Mouse (Mus musculus) midbrain, embryonic 13.5 days (tissue): ENCODE data around the gene Adgrb3. TPM values are rescaled to one million over a fixed set of nuclear protein-coding genes. Genes with fewer than 3 reads are reported as not detected.

Experiments used
- ATAC-seq: fragments of 200-750 bp; cut with Nextera tagmentation; 2 replicates; pipeline ENCODE4 v1.8.0; 2017; ENCODE audit warnings: mild to moderate bottlenecking, moderate TSS enrichment, moderate library complexity
- H3K27ac ChIP-seq: fragments of 300-500 bp; sonication (generic); 2 replicates; pipeline ENCODE4 v1.5.1; 2015; ENCODE audit warnings: inconsistent platforms, mild to moderate bottlenecking, moderate library complexity
- H3K27me3 ChIP-seq: fragments of 300-500 bp; sonication (generic); 2 replicates; pipeline ENCODE4 v1.6.1; 2015; ENCODE audit warnings: mild to moderate bottlenecking, inconsistent platforms
- H3K36me3 ChIP-seq: fragments of 300-500 bp; sonication (generic); 2 replicates; pipeline ENCODE4 v1.6.1; 2015; ENCODE audit warnings: mild to moderate bottlenecking, inconsistent platforms
- H3K4me1 ChIP-seq: fragments of 300-500 bp; sonication (generic); replicated peaks from 2 replicates; pipeline ENCODE4 v1.6.1; 2015; ENCODE audit warnings: inconsistent platforms
- H3K4me2 ChIP-seq: fragments of 300-500 bp; sonication (generic); replicated peaks from 2 replicates; pipeline ENCODE4 v1.6.1; 2015; ENCODE audit warnings: moderate library complexity, mild to moderate bottlenecking, inconsistent platforms
- H3K4me3 ChIP-seq: fragments of 300-500 bp; sonication (generic); replicated peaks from 2 replicates; pipeline ENCODE4 v1.5.1; 2015; ENCODE audit warnings: mild to moderate bottlenecking, inconsistent platforms
- H3K9ac ChIP-seq: fragments of 300-500 bp; sonication (generic); replicated peaks from 2 replicates; pipeline ENCODE4 v1.6.1; 2015; ENCODE audit warnings: mild to moderate bottlenecking, inconsistent platforms
- H3K9me3 ChIP-seq: fragments of 300-500 bp; sonication (generic); 2 replicates; pipeline ENCODE4 v1.6.1; 2016; ENCODE audit warnings: mild to moderate bottlenecking, inconsistent platforms
- WGBS: fragments of 180-500 bp; shearing (Covaris S2); methylation state at CpG from one replicate; pipeline ENCODE4 v1.1.7; 2015; 5-methylcytosine and 5-hydroxymethylcytosine counted together
- polyA plus RNA-seq: library from polyadenylated mRNA; unstranded; fragments of >200 nt; fragmentation: Nextera tagmentation; extraction: Ambion mirVana; gene quantifications from 2 replicates; pipeline ENCODE4 v1.2.1, GENCODE M21; 2015

Adgrb3 gene
- polyA plus RNA-seq, 1 experiment from 2014 or later = 39.6 TPM

DNA sequence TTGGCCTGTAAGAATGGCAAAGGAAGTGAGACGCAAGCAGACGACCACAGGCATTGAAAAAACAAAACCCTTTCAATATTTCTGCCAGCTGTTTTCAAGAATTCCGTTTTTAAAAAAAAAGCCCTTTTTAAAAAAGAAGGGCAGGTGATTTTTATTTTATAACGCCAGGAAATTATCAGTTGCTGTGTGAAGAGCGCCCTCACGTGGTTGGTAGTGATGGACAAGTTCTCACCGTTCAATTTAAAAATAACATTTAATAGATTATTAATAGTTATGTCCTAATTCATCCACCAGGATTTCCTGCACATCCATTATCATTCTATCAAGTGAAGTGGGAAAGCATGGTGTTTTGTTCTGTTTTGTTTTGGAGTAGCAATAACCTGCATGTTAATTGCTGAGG, 2.7 kb downstream of the Adgrb3 start:
- no peak for ATAC-seq
- H3K9ac ChIP-seq = peak overlapping the region; percentile 45; the same call in 1 of the 2 replicates
- no peak overlapping the region for H3K27ac ChIP-seq
- no peaks in the 10 kb centered on the region for H3K36me3 ChIP-seq
- WGBS = 7% methylated on average over 7 of the region's 7 CpGs
- H3K4me1 ChIP-seq = peaks cover 60% of the 10 kb centered on the region
- H3K4me2 ChIP-seq = peak overlapping the region; percentile 70
- no peaks in the 10 kb centered on the region for H3K9me3 ChIP-seq
- H3K27me3 ChIP-seq = no peaks in the 10 kb centered on the region
- peak overlapping the region; percentile 71 for H3K4me3 ChIP-seq

DNA sequence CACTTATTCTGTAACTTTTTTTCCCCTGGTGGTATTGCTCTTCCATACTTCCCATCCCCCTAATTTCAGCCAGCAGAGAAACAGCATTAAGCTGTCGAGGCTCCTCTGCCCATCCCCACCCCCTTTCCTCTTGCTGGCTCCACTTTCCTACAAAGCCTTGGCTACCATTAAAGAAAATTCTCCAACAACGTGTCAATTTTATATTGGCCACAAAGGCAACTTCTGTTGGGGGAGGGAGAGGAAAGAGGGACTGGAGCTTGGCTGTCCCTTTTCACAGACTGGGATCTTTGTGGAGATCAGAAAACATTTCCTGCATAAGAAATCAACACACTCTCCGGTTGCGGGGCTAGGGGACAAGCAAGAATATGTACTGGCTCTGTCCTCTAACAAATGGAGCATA, 4.9 kb downstream of the Adgrb3 start:
- Histone ChIP-seq H3K4me1 (peaks cover 53% of the 10 kb centered on the region), H3K9me3 (no peaks in the 10 kb centered on the region), H3K27me3 (no peaks in the 10 kb centered on the region), H3K36me3 (no peaks in the 10 kb centered on the region), H3K4me2 (peak overlapping the region; percentile 70), H3K9ac (peak overlapping the region; percentile 45; the same call in 1 of the 2 replicates), H3K27ac (no peak overlapping the region), H3K4me3 (peak overlapping the region; percentile 71)
- WGBS = 9% methylated on average over 4 of the region's 4 CpGs
- ATAC-seq = no peak

DNA sequence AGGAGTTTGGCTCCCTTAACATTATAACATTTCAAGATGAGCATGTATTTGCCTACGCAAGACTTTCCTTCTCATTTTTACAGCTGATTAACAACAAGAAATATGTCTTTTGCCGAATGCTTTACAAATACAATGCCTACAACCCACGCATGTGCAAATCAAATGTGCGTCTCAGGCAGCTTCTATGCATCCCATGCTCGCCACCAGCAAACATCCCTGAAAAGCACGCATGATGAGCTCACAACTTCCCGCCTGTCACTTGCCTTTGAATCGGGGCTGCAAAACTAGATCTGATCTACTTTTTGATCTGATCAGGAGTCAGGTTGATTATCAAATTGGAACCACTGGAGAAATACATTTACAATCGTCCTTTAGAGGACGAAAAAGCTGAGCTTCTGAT, 5.5 kb downstream of the Adgrb3 start:
- WGBS = 58% methylated on average over 10 of the region's 10 CpGs
- no peak for ATAC-seq
- peak overlapping the region; percentile 71 for H3K4me3 ChIP-seq

DNA sequence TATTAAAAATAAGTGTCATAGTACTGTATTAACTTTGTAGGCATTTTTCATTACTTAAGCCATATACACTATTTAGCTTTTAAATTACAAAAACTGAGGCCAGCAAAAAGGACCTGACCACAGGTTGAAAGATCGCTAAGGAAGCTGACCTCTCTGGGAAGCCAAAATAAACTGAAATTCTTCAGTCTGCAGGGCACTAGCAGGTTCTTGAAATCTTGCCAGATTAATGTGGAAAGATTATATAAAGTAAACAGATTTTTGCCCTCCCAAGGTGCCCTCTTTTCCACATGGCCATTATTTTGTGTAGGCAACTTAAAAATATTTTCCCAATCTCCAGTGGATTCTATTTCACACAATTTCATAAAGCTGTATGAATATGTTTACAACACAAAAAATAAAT, 14.0 kb downstream of the Adgrb3 start:
- 91% methylated on average over 1 of the region's 1 CpGs for WGBS
- Histone ChIP-seq H3K9ac (no peak overlapping the region), H3K4me3 (no peak overlapping the region), H3K36me3 (no peaks in the 10 kb centered on the region), H3K9me3 (no peaks in the 10 kb centered on the region), H3K27me3 (no peaks in the 10 kb centered on the region), H3K27ac (no peak overlapping the region), H3K4me2 (no peak overlapping the region), H3K4me1 (no peaks in the 10 kb centered on the region)
- ATAC-seq = no peak

More for the DNA sequence above, 5.5 kb downstream of the Adgrb3 start:
- Histone ChIP-seq H3K36me3 (no peaks in the 10 kb centered on the region), H3K4me2 (peak overlapping the region; percentile 70), H3K9me3 (no peaks in the 10 kb centered on the region), H3K4me1 (peaks cover 53% of the 10 kb centered on the region), H3K27me3 (no peaks in the 10 kb centered on the region), H3K27ac (no peak overlapping the region), H3K9ac (0 out of 2 replicates have a peak overlapping the region, but pooled peaks have one; percentile 5)

DNA sequence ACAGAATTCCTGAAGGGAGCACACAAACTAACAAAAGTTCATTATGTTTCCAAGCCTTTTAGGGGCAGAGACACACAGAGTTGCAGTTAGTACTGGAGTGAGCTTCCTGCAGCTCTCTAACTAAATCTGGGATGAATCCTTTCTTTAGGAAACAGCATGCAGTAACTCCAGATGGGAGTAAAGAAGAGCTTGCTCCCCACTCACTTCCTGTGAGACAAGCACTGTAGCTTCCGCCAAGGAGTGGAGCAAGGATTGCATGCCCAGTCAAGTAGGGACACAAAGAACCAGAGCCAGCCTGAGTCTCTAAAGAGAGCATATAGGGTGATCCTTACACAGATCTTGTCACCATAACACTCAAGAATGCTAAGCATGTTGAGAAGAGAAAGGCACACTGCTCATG, 50.7 kb downstream of the Adgrb3 start:
- 69% methylated on average over 1 of the region's 1 CpGs for WGBS
- Histone ChIP-seq H3K27me3 (no peaks in the 10 kb centered on the region), H3K4me2 (no peak overlapping the region), H3K9me3 (no peaks in the 10 kb centered on the region), H3K27ac (no peak overlapping the region), H3K4me1 (peaks cover 6% of the 10 kb centered on the region; the same call in 1 of the 2 replicates), H3K9ac (no peak overlapping the region), H3K4me3 (no peak overlapping the region), H3K36me3 (no peaks in the 10 kb centered on the region)
- ATAC-seq = no peak

DNA sequence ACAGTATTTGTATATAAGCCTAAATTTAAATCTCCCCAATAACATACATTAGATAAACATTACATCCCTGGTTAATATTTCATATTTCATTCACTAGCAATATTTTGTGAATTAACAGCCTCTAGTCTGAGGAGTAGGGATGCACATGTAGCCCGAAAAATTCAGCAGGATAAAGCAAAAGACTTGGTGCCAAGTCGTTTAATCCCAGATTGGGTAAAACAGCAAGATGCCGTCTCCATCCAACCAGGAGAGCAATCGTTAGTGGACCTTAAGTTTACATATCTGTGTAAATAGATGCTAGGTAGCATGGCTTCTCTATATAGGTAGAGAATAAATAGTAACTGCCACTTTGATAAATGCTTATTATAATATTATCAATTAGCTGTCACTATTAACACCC, 52.0 kb downstream of the Adgrb3 start:
- no peak for ATAC-seq
- Histone ChIP-seq H3K36me3 (no peaks in the 10 kb centered on the region), H3K9ac (no peak overlapping the region), H3K27me3 (no peaks in the 10 kb centered on the region), H3K27ac (no peak overlapping the region), H3K4me3 (no peak overlapping the region), H3K4me1 (peaks cover 6% of the 10 kb centered on the region; the same call in 1 of the 2 replicates), H3K9me3 (no peaks in the 10 kb centered on the region), H3K4me2 (no peak overlapping the region)
- 80% methylated on average over 4 of the region's 4 CpGs for WGBS

DNA sequence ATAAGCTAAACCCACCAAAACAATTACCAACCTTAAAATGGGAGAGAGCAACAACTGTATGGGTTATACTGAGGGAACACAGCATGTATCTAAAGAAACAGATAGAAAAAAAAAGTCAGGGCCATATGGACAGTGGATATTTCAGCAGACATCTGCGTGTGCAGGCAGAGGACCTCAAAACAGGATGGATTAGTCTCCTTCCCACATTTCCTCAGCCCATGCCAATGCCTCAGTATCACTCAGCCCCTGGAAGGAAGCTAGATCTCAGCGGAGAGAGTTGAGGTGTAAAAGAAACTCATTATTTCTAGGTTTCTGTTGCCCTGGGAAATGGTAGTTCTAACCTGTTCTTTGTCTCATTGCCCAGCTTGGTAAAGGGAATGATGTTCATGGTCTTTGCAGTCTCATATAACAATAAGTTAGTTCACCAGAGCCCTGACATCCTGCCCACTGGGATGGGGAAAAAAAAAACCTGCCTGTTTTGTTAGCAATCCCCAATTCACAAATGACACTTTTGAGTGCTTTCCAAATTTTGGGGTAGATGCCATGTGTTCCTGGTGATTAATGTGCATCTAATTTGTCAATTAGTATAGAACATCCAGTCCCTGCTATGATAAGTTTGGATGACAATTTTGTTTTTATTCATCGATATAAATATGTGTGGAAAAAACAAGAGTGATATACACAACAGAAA, 53.9 kb downstream of the Adgrb3 start:
- Histone ChIP-seq H3K4me2 (no peak overlapping the region), H3K9ac (no peak overlapping the region), H3K9me3 (no peaks in the 10 kb centered on the region), H3K4me3 (no peak overlapping the region), H3K4me1 (peaks cover 6% of the 10 kb centered on the region; the same call in 1 of the 2 replicates), H3K27me3 (no peaks in the 10 kb centered on the region), H3K27ac (no peak overlapping the region), H3K36me3 (no peaks in the 10 kb centered on the region)
- WGBS = 87% methylated on average over 3 of the region's 3 CpGs
- no peak for ATAC-seq

DNA sequence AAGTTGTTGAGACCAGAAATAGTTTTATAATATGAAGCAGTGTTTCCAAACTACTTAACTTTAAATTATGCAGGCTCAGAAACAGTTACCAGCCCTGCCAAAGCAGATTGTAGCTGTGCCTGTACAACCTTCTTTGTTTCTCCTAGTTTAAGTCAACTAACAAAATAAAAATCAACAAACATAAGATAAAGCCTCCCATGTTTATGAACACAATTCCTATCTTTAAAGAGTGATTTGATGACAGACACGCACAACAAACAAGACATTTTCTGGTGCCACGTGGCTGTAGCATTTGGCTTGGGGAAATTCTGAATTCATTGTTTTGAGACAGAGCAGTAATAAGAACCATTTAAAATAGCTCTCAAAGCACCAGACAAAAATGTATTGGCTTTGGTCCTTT, 60.5 kb downstream of the Adgrb3 start:
- Histone ChIP-seq H3K4me1 (no peaks in the 10 kb centered on the region), H3K4me3 (no peak overlapping the region)
- ATAC-seq = no peak

DNA sequence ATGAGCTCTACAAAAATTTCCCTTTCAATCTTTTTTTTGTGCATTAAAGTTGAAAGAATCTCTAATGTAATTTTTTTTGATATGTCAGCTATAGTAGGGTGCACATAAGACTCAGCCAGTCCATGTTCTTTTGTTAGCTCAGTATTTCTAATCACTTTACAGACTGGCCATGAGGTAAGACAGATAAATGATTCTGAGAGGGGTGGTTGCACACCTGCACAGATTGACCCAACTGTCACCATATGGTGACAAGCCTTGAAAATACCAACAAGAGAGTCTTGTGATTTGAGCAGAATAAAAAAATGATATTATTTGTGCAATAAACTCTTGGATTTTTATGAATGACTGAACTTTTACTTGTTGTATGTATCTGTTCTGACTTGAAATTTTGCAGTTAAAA, 74.2 kb downstream of the Adgrb3 start:
- no peaks in the 10 kb centered on the region for H3K36me3 ChIP-seq
- ATAC-seq = no peak
- H3K4me3 ChIP-seq = no peak overlapping the region
- H3K4me2 ChIP-seq = no peak overlapping the region
- no peaks in the 10 kb centered on the region for H3K27me3 ChIP-seq
- H3K4me1 ChIP-seq = no peaks in the 10 kb centered on the region
- H3K27ac ChIP-seq = no peak overlapping the region
- H3K9ac ChIP-seq = no peak overlapping the region
- H3K9me3 ChIP-seq = no peaks in the 10 kb centered on the region

More for the DNA sequence above, 60.5 kb downstream of the Adgrb3 start:
- 83% methylated on average over 2 of the region's 2 CpGs for WGBS
- Histone ChIP-seq H3K4me2 (no peak overlapping the region), H3K27me3 (no peaks in the 10 kb centered on the region), H3K9ac (no peak overlapping the region), H3K9me3 (no peaks in the 10 kb centered on the region), H3K27ac (no peak overlapping the region), H3K36me3 (no peaks in the 10 kb centered on the region)

DNA sequence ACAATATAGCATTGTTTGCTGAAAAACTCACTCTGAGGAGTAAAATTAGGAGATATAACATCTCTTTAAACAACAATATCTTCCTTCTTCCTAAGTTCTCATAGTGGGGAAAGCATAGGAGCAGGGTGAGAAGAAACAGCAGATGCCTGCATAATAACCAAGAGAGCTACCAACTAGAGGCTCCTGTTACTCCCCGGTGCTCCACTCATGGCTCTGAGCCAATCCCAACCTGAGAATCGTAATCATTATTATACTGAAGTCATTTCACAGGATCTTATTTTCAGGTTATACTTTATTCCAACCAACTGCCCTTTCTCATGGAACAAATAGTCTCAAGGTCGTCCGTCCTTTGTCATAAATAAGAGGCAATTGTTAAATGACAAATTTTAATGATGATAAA, 75.0 kb downstream of the Adgrb3 start:
- Histone ChIP-seq H3K9ac (no peak overlapping the region), H3K36me3 (no peaks in the 10 kb centered on the region), H3K4me2 (no peak overlapping the region), H3K9me3 (no peaks in the 10 kb centered on the region), H3K4me3 (no peak overlapping the region), H3K27ac (no peak overlapping the region), H3K27me3 (no peaks in the 10 kb centered on the region), H3K4me1 (no peaks in the 10 kb centered on the region)
- no peak for ATAC-seq
- WGBS = 83% methylated on average over 4 of the region's 4 CpGs

DNA sequence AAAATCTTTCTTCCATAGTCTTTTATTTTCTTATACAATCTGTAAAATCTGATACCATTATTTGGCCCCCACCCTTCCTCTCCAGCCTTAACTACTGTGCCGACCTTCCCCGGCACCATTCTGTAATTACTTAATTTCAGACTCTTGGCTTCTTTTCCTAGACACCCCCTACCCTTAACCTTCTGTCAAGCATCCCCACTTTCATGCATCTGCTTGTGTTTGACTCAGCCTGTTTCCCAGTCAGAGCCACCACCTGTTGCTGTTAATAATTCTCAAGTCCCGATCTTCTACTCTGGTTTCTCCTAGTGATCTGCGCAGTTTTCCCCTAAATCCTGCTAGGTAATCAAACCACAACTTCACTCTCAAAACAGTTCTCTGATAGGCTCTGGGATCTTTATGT, 83.9 kb downstream of the Adgrb3 start:
- no peak overlapping the region for H3K4me3 ChIP-seq
- no peaks in the 10 kb centered on the region for H3K4me1 ChIP-seq
- H3K9ac ChIP-seq = no peak overlapping the region
- 97% methylated on average over 4 of the region's 4 CpGs for WGBS
- H3K4me2 ChIP-seq = no peak overlapping the region
- no peak for ATAC-seq
- H3K27ac ChIP-seq = no peak overlapping the region
- H3K9me3 ChIP-seq = no peaks in the 10 kb centered on the region
- no peaks in the 10 kb centered on the region for H3K27me3 ChIP-seq
- H3K36me3 ChIP-seq = no peaks in the 10 kb centered on the region

DNA sequence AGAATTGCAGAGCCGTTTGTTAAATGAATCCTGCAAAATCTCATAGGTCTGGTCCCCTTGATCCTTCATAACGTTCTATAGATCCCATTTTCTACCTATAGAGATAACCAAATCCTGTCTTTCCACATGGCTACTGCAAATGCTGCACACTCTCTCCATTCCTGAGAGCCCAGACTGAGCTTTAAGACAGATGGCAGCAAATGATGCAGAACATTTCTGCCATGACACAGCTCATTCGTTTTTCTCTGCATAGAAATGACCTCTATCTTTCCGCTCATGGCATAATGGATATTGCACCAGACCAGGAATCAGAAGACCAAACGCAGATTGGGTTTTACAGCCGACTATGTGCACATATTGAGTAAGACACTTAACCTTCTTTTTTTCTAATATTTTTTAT, 84.8 kb downstream of the Adgrb3 start:
- Histone ChIP-seq H3K27ac (no peak overlapping the region), H3K4me3 (no peak overlapping the region), H3K36me3 (no peaks in the 10 kb centered on the region), H3K27me3 (no peaks in the 10 kb centered on the region), H3K9ac (no peak overlapping the region), H3K4me1 (no peaks in the 10 kb centered on the region), H3K9me3 (no peaks in the 10 kb centered on the region), H3K4me2 (no peak overlapping the region)
- no peak for ATAC-seq
- 81% methylated on average over 6 of the region's 6 CpGs for WGBS

DNA sequence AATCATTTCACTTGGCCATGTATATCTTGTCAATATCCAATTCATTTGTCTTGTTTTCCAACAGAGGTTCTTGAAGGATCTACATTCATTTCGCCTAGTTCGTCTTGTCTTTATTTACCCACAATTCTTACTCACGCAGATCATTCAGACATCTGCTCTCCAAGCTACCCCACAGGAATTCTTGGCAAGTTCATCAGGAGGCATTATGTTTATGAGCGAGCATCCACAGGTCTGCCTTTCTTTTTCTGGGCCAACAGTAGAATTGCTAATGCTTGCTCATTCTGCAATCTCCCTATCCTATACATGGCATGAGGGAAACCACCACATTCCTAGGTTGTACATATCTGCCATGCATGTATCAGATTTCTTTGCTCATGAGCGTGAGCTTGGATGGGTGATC, 99.7 kb downstream of the Adgrb3 start:
- no peak overlapping the region for H3K27ac ChIP-seq
- no peaks in the 10 kb centered on the region for H3K27me3 ChIP-seq
- H3K36me3 ChIP-seq = no peaks in the 10 kb centered on the region
- 93% methylated on average over 5 of the region's 5 CpGs for WGBS
- no peak overlapping the region for H3K4me2 ChIP-seq
- H3K4me1 ChIP-seq = no peaks in the 10 kb centered on the region
- no peaks in the 10 kb centered on the region for H3K9me3 ChIP-seq
- no peak for ATAC-seq
- no peak overlapping the region for H3K9ac ChIP-seq
- H3K4me3 ChIP-seq = no peak overlapping the region
